Mouse (Mus musculus) neutrophil, adult 5-6 weeks (primary cell): ENCODE data around the gene Ndufc1. TPM values are rescaled to one million over a fixed set of nuclear protein-coding genes. Genes with fewer than 3 reads are reported as not detected.
"Not testable (repeated sequence)": the region's sequence is repeated elsewhere in the genome, so short reads cannot be mapped to it uniquely, and the experiment has no call there.

Source experiments
- ATAC-seq: fragments of 151-379, 151-347 bp; 2 replicates; pipeline ENCODE4 v1.8.0; 2017; ENCODE audit warnings: mild to moderate bottlenecking, moderate TSS enrichment; ENCODE audit not compliant: insufficient number of reproducible peaks, poor library complexity, low FRiP score, severe bottlenecking; ENCODE audit errors: extremely low read depth
- total RNA-seq: library from RNA; stranded (forward); fragments of 200-1000 nt; gene quantifications from 2 replicates; pipeline ENCODE4 v1.2.3, GENCODE M21; 2017

Gene Ndufc1
- total RNA-seq, 1 experiment from 2014 or later, result 17.5 TPM

DNA sequence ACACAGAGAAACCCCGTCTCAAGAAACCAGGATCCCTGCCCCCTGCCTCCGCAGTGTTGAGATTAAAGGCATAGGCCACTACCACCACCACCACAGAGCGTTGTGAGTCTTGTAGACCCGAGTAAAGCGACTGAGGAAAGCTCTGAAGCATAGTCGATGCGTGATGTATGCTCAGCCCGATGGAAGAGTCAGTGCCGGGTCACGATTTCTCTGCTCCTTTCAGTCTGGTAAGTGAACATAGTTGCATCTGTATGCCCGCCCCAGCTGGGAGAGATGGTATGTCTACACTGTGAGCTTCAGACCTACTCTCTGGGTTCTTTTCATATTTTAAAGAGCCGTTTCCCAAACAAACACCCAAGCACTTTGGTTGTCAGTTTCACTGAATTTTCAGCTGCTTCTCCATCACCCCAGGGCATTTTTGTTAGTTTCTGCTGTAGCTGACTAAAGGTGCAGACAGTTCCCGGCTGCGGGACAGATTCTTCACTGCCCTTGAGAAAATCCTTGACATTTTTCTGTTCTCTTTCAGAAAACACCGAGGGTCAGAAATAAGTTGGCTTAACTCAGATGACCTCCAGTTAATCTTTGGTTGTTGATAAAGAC, 11.0 kb downstream of the Ndufc1 start:
- ATAC-seq, result 0 out of 2 replicates have a peak, but pooled peaks have one; percentile 6

DNA sequence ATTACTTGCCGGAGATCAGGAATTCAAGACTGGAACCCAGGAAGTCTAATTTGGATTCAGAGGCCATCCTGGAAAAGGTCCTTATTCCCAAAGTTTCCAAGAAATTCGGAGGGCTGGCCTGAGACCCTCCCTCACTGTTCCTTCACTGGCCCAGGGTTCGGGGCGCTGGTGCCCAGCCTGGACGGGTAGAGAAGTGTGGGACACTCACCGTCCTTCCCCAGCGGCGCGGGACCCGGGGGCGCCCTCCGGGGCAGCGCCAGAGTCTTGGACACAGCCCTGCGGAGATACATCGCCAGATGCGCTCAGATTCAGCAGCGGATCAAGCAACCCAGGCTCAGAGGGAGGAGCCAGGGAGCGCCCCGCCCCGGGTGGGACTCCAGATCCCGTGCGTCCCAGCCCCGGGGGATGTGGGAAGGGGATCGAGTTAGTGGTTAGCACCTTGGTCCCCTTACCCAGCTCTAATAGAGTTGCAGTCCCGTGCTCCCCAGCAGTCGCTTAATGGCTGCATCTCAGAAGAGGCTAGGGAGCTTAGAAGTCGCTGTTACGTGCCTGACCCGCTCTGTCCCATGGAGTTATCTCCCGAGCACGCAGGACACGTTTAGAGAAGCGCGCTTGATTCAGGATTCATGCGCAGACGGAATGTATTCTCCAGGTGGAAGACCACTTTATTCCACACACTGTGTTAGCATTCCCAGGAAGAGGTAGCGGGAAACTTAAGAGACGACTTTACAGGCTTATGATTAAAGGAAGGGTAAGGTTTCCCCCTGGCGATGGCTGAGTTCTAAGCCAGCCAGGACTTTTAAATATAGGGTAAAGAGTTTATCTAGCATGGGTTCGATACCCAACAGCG, 12.3 kb downstream of the Ndufc1 start, which contains the start of gene Mgarp:
Gene Mgarp (minus strand): TSS at position 520 of the 850 bp plus-strand sequence.
- ATAC-seq, result 0 out of 2 replicates have a peak, but pooled peaks have one; percentile 36

DNA sequence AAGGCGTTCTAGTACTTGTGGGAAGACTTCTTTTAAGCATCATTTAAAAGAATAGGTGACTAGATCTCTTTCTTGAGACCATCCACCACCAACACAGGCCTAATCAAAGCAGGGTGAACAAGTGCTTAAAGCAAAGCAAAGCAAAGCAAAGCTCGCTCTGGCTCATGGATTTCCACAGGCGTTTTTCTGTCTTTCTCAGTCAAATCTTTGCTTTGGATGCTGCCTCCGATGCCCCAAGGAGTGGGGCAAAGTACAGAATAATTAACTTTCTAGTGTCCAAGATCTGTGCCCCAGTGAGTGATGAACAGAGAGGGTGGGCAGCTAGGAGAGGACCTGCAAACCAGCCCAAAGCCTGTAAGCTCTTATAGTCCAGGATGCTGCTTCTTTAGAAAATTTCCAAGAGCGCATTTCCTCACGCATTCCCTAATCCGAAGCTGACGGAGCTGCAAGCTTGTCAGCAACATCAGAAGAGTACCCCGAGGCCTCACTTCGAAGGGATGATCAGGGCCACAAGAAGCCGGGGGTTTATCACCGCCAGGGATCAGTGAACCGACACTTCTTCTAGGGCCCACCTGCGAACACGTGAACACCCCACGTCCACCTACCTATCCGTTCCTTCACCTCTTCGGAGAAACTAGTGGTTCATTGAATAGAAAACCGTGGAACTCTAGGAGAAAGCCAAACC, 13.2 kb downstream of the Ndufc1 start:
- ATAC-seq, result no peak

DNA sequence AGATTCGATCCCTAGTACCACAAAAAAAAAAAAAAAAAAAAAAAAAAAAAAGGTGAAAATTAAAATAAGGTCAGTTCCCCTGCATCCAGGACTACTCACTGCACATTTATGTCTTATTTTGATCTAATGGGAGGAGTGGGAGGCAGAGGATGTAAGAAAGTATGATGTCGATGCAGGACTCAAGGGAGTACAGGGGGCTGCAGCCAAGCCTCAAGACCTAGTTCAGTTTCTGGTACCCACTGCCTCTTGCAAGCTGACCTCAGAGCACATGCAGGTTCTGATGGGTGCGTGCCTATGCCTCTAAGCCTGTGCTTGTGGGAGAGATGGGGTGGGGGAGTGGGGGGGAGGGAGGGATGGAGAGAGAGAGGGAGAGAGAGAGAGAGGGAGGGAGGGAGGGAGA, 13.9 kb downstream of the Ndufc1 start:
- no peak for ATAC-seq

DNA sequence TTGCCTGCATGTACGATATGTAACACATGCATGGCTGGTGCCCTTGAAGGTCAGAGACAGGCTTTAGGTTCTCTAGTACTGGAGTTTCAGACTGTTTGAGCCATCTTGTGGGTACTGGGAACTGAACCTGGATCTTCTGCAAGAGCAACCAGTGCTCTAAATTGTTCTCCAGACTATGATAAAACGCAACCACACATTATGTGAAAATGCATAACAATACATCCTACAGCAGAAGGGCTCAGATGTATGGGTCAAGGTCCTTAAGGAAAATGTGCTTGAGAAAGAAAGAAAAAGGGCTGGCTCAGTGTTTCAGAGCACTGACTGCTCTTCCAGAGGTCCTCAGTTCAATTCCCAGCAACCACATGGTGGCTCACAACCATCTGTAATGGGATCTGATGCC, 15.1 kb downstream of the Ndufc1 start:
- ATAC-seq, result no peak

DNA sequence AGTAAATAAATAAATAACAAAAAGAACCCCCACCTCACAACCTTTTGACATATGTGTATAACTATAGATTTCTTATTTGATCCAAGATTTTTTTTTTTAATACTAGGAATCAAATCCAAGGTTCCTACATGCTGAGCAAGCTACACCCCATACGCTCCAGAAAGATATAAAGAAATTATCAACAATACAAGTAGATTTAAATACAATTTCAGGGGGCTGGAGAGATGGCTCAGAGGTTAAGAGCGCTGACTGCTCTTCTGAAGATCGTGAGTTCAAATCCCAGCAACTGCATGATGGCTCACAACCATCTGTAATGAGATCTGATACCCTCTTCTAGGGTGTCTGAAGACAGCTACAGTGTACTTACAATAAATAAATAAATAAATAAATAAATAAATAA, 15.8 kb downstream of the Ndufc1 start:
- not testable (repeated sequence) for ATAC-seq

DNA sequence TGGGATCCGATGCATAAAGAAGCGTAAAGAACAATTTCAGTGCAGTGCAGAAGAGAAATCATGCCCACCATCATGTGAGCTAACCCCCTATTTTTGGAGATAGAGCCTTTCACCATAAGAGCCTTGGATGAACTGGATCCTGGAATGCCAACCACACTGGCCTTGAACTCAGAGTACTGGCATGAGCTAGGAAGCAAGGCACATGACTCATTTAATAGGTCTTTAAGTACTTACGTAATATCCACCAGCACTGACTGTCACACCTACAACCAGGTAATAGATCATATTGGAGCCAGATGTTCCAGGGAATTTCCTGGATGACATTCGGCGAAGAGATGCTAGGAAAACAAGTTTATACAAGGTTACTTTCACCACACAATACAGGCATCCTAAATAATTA, 17.2 kb downstream of the Ndufc1 start:
- ATAC-seq, result no peak

DNA sequence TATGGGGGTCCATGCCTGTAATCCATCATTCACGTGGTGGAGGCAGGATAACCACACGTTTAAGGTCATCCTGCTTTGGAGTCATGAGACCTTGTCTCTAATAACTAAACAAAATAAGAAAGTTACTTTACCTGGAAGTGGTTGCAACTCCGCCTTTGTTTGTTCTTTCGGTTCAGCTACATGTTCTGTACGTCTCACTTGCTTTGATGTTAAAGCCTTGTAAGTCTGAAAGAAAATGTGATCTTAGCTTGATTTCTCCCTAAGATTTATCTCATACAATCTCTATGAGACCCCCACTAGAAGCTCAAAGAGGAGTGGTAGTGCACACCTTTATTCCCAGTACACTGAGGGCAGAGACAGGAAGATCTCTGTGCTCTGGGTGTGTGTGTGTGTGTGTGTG, 17.7 kb downstream of the Ndufc1 start:
- no peak for ATAC-seq

DNA sequence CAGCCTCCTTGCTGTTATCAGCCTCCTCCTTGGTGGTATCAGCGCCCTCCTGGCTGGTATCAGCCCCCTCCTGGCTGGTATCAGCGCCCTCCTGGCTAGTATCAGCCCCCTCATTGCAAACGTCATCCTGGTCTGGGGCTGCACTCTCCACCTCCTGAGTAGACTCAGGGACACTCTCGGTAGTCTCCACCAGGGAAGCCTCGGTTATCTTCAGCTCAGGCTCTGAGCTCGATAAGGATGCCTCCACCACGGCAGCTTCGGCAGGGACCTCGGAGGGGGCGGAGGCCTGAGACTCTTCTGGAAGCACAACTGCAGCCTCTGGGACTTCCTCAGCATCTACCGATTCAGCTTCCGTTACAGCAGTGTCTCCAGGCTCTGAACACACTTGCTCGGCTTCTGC, 19.9 kb downstream of the Ndufc1 start:
- ATAC-seq, result peak; percentile 23; the same call in 1 of the 2 replicates

DNA sequence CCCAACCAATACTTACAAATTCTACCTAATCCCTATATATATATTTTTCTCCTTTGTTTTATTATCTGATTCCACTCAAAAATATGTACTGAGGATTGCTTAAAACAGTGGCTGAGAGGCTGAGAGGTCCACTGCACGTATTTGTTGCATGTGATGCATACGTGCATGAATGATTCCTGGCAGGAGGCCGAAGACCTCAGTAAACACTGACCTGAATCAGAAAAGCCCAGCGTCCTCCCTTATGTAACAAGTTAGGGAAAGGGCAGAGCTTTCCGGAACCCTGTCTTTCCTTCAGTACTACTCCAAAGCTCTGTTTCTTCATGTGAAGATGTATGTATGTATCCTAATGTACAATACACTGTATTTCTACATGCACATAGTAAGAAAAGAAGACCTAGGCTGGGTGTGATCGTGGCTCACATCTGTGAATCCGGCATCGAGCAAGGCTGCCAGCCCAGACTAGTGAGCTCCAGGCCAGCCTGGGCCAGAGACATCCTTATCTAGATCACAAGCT, 20.9 kb downstream of the Ndufc1 start:
- no peak for ATAC-seq

DNA sequence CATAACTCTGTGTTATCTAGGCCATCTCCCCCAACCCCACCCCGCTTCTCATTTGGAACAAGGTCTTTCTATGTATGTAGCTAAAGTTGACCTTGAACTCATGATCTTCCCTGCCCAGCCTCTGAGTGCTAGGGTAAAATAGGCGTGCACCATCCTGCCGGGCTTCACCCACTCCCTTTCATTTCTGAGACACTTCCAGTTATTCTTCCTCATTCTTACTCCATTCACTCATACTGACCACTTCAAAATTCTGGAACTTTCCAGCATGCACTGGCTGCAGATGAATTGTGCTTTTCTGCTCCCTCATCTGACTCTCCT, 21.7 kb downstream of the Ndufc1 start:
- no peak for ATAC-seq

DNA sequence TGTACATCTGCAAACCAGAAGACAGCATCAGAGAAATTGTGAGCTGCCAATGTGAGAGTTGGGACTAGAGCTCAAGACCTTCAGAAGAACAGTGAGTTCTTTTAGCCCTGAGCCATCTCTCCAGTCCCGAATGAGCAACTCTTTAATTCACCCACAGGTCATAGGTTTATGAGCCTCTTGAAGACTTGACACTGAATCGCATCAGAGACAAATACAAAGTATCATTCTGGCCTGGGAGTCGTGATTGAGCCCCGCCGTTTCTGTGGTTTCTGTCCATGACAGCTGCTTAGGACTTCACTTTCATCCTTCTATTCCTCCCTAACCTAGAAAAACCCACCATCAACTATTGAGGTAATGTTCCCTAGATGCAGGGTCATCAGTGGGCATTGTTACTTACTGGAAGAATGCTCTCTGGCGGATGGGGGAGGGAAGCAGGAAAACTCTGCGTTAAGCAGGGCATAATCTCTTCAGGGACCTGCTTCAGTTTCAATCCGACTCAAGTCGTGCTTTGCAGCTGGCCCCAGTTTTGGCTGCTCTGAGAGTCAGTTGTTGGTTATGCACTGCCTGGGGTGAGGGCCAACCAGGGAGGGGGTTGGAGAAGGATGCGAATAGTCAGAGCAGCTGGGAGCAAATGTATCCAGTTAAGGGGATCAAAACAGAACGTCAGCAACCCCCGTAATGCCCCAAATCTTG, 22.2 kb downstream of the Ndufc1 start:
- no peak for ATAC-seq

DNA sequence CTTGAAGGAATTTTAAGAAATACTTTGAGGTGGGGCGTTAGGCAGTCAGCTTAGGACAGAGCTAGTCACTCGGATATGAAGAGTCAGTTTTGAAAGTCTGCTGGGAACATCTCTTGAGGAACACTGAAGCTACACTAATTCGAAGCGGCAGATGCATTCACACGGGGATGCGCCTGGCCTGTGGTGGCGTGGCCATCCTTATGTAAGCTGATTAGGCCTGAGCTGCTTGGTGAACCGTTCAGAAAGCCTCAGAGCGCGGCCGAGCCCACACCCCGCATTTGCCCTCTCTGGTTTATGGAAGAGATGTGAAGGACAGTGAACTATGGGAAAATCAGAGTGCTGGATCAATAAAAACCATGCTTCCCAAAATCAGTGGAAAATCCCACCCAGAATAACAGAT, 25.4 kb downstream of the Ndufc1 start:
- no peak for ATAC-seq

DNA sequence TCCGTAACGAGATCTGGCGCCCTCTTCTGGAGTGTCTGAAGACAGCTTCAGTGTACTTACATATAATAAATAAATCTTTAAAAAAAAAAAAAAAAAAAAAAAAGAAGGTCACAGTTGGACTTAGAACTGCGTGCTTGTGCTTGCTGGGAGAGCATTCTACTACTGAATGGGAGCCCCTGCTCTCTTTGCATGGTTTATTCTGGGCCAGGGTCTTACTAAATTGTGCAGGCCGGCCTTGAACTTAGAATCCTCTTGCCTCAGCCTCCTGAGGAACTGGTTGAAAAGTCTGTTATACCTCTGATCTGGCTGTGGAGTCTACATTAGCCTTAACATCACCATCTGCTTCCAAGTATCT, 28.2 kb downstream of the Ndufc1 start:
- ATAC-seq, result no peak

DNA sequence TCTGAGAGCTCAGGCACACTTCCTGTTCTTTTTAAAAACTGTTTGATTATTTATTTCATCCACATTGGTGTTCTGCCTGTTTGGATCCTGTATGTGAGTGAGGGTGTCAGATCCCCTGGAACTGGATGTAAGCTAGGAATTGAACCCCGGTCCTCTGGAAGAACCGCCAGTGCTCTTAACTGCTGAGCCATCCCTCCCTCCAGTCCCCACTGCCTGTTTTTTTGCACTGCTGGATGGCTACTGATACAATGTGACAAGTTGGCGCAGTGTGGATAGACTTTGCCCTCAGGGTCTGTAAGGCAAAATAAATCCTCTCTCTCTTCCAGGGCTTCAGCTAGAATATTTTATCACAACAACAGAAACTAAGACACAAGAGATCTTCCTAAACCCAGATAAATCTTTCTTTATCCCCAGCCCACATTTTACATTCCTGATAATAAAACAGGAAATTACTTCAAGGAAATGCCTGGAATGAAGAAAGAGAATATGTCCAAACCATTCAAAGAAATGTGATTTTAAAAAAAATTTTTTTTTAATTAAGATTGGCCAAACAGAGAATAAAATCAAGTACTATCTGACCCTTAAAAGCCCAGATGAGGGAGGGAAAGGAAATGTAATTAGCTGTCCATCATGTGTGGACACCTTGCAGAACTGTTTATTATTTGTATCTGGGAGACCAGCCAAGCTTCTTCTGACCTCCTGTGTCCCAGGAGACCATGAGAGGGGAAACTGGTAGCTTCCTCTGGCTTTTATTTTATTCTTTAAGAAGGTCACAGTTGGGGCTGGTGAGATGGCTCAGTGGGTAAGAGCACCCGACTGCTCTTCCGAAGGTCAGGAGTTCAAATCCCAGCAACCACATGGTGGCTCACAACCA, 28.8 kb downstream of the Ndufc1 start:
- no peak for ATAC-seq

DNA sequence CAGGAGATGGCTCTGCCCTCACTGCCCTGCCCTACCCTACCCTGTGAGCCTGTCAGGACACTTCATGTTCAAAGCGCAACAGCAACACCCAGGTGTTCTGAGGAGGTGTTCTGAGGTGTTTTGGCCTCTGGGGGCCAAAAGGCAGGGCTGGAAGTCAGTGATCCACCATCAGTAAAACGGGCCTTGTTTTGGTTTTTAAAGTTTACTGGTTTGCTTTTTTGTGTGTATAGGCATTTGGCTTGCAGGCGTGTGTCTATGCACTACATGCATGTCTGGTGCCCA, 30.2 kb downstream of the Ndufc1 start:
- ATAC-seq, result no peak

DNA sequence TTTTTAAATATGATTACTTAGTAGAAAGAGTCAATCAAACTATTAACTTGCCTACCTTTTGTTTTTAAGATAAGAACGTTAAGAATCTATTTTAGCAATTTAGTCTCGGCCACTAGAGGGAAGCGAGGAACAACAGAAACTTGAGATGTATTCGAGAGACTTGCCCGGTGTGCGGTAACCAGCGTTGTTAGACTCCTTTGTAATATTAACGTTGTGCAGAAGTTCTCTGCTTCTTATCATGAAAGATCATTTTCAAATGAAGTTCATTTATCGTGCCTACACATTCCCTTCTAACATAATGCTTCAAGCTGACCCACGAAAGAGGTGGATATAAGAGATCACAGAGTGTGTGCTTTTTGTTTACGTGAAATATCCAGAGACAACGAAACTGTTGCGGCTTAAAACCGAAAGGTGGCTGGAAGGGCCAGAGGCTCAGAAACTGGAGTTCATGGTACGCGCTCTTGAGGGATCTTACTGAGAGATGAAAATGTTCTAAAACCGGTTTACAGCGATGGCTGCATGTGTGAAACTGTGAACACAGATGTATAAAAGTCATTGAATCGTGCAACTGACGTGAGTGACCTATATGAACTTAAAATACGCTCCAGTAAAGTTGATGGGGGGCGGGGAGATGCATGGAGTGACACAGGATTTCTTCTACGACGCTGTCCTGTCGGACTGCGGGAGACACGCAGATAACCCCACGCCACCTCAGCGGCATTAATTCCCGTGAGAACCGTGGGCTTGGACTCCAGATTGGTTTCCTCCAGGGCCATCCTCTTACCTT, 30.7 kb downstream of the Ndufc1 start:
- ATAC-seq, result peak; percentile 52; the same call in 1 of the 2 replicates
